Mouse (Mus musculus): ENCODE measurements around the gene Btrc.

- TF ChIP-seq POLR2A (IDR thresholded peaks at IDR 0.05; ENCODE audit: low read depth, low read length) (no peak), CTCF (IDR thresholded peaks at IDR 0.05; ENCODE audit: extremely low read depth, insufficient read depth, insufficient read length, insufficient replicate concordance) (peak; percentile 9; the same call in 1 of the 2 replicates)
Observed at GRCm38 (mm10) chr19:45411000-45411399, 47.5 kb downstream of the Btrc start.

Data from spleen, adult 2 months (tissue).